Mouse (Mus musculus) heart, embryonic 11.5 days (tissue): ENCODE results near the gene Sod3. TPM values are rescaled to one million over a fixed set of nuclear protein-coding genes. Genes with fewer than 3 reads are reported as not detected.
A peak's percentile ranks its signal among the peaks of the same experiment; 100 is the strongest.

Source experiments
- ATAC-seq: fragments of 200-750 bp; cut with Nextera tagmentation; replicated peaks from 2 replicates; pipeline ENCODE4 v1.8.0; 2017; ENCODE audit warnings: moderate library complexity; ENCODE audit not compliant: insufficient number of reproducible peaks, low FRiP score, low TSS enrichment
- H3K27ac ChIP-seq: fragments of 300-500 bp; sonication (generic); 2 replicates; pipeline ENCODE4 v1.5.1; 2014; ENCODE audit warnings: mild to moderate bottlenecking, low read depth, low read length
- H3K27me3 ChIP-seq: fragments of 300-500 bp; sonication (generic); 2 replicates; pipeline ENCODE4 v1.6.1; 2014; ENCODE audit warnings: mild to moderate bottlenecking, low read length, mixed read lengths; ENCODE audit not compliant: control insufficient read depth, insufficient read depth
- H3K36me3 ChIP-seq: fragments of 300-500 bp; sonication (generic); 2 replicates; pipeline ENCODE4 v1.6.1; 2014; ENCODE audit warnings: mild to moderate bottlenecking, low read length, moderate library complexity, mixed read lengths; ENCODE audit not compliant: control insufficient read depth, insufficient read depth
- H3K4me1 ChIP-seq: fragments of 300-500 bp; sonication (generic); 2 replicates; pipeline ENCODE4 v1.6.1; 2014; ENCODE audit warnings: low read length; ENCODE audit not compliant: control insufficient read depth, insufficient read depth
- H3K4me2 ChIP-seq: fragments of 300-500 bp; sonication (generic); 2 replicates; pipeline ENCODE4 v1.6.1; 2014; ENCODE audit warnings: mild to moderate bottlenecking, moderate library complexity
- H3K4me3 ChIP-seq: fragments of 300-500 bp; sonication (generic); 2 replicates; pipeline ENCODE4 v1.5.1; 2014; ENCODE audit warnings: low read depth, low read length
- H3K9ac ChIP-seq: fragments of 300-500 bp; sonication (generic); 2 replicates; pipeline ENCODE4 v1.6.1; 2014; ENCODE audit warnings: mild to moderate bottlenecking, low read depth, low read length, moderate library complexity
- H3K9me3 ChIP-seq: fragments of 300-500 bp; sonication (generic); replicated peaks from 2 replicates; pipeline ENCODE4 v1.6.1; 2016; ENCODE audit warnings: low read length; ENCODE audit not compliant: control insufficient read depth
- WGBS: fragments of 180-500 bp; shearing (Covaris S2); extraction: QIAGEN DNeasy Blood & Tissue Kit; methylation state at CpG from one replicate; pipeline ENCODE4 v1.1.7; 2014; ENCODE audit not compliant: insufficient replicate concordance; 5-methylcytosine and 5-hydroxymethylcytosine counted together
- polyA plus RNA-seq: library from polyadenylated mRNA; unstranded; fragments of >200 nt; fragmentation: Nextera tagmentation; extraction: Ambion mirVana; gene quantifications from 2 replicates; pipeline ENCODE4 v1.2.1, GENCODE M21; 2014

The Sod3 gene
- polyA plus RNA-seq = 0.06 and 0.26 TPM in 2 replicates

GRCm38 (mm10) chr5:52363468-52364150 is at the start of gene Sod3:
Sod3 (plus strand) TSS chr5:52363791.
- Histone ChIP-seq H3K27me3 (peaks cover 4% of the 10 kb centered on the region; the same call in 1 of the 2 replicates), H3K27ac (no peak within 1 kb of the TSS), H3K9me3 (no peaks in the 10 kb centered on the region), H3K36me3 (no peaks in the 10 kb centered on the region), H3K4me3 (no peak within 1 kb of the TSS), H3K9ac (no peak within 1 kb of the TSS), H3K4me1 (peaks cover 12% of the 10 kb centered on the region), H3K4me2 (peak within 1 kb of the TSS; percentile 27)
- 24% methylated on average over 11 of the region's 11 CpGs for WGBS
- no peak for ATAC-seq

GRCm38 (mm10) chr5:52316926-52317325 is 46.7 kb upstream of the Sod3 start:
- 74% methylated on average over 7 of the region's 7 CpGs for WGBS
- no peak for ATAC-seq
- no peaks in the 10 kb centered on the region for H3K9me3 ChIP-seq

GRCm38 (mm10) chr5:52319499-52319898 is 44.1 kb upstream of the Sod3 start:
- 67% methylated on average over 8 of the region's 8 CpGs for WGBS
- no peak overlapping the region for H3K27ac ChIP-seq
- no peak overlapping the region for H3K4me3 ChIP-seq
- H3K9me3 ChIP-seq = no peaks in the 10 kb centered on the region
- H3K36me3 ChIP-seq = no peaks in the 10 kb centered on the region
- no peak overlapping the region for H3K4me2 ChIP-seq
- H3K9ac ChIP-seq = no peak overlapping the region
- no peak for ATAC-seq
- H3K4me1 ChIP-seq = no peaks in the 10 kb centered on the region
- no peaks in the 10 kb centered on the region for H3K27me3 ChIP-seq

More at GRCm38 (mm10) chr5:52316926-52317325, 46.7 kb upstream of the Sod3 start:
- Histone ChIP-seq H3K4me2 (no peak overlapping the region), H3K27ac (no peak overlapping the region), H3K27me3 (no peaks in the 10 kb centered on the region), H3K4me1 (no peaks in the 10 kb centered on the region), H3K4me3 (no peak overlapping the region), H3K36me3 (no peaks in the 10 kb centered on the region), H3K9ac (no peak overlapping the region)

GRCm38 (mm10) chr5:52332120-52332519 is 31.5 kb upstream of the Sod3 start:
- 21% methylated on average over 8 of the region's 8 CpGs for WGBS
- Histone ChIP-seq H3K4me3 (no peak overlapping the region), H3K9me3 (no peaks in the 10 kb centered on the region), H3K36me3 (no peaks in the 10 kb centered on the region), H3K9ac (no peak overlapping the region), H3K4me2 (no peak overlapping the region), H3K27ac (no peak overlapping the region), H3K27me3 (no peaks in the 10 kb centered on the region), H3K4me1 (0 out of 2 replicates have a peak, but pooled peaks cover 3% of the 10 kb centered on the region)
- ATAC-seq = no peak

GRCm38 (mm10) chr5:52335590-52335989 is 28.0 kb upstream of the Sod3 start:
- Histone ChIP-seq H3K4me3 (no peak overlapping the region), H3K27ac (no peak overlapping the region), H3K4me2 (no peak overlapping the region), H3K9me3 (no peaks in the 10 kb centered on the region), H3K27me3 (no peaks in the 10 kb centered on the region), H3K36me3 (no peaks in the 10 kb centered on the region), H3K4me1 (0 out of 2 replicates have a peak, but pooled peaks cover 3% of the 10 kb centered on the region), H3K9ac (no peak overlapping the region)
- ATAC-seq = no peak
- 61% methylated on average over 3 of the region's 3 CpGs for WGBS

DNA sequence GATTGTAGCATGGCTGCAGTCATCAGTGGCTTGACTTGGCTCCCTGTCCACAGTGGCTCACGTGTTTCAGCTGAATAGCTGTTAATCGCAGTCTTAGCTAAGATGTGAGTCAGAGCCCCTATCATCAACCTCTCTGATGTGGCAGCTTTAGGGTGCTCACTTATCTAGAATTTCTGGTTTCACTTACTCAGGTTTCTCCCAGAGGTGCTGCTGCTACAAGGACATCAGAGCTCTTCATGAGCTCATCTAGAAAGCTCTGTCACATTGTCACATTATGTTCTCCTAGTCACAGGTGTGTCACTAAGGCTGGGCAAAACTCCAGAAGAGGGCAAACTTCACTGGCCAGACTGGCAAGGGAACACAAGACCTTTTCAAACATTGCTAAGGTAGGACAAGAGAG is 24.5 kb upstream of the Sod3 start:
- Histone ChIP-seq H3K4me1 (no peaks in the 10 kb centered on the region), H3K9ac (no peak overlapping the region), H3K4me3 (no peak overlapping the region), H3K9me3 (no peaks in the 10 kb centered on the region), H3K27me3 (no peaks in the 10 kb centered on the region), H3K4me2 (no peak overlapping the region), H3K36me3 (no peaks in the 10 kb centered on the region), H3K27ac (no peak overlapping the region)
- 52% methylated on average over 2 of the region's 2 CpGs for WGBS
- ATAC-seq = no peak

GRCm38 (mm10) chr5:52346890-52347289 is 16.7 kb upstream of the Sod3 start:
- H3K27ac ChIP-seq = no peak overlapping the region
- no peak overlapping the region for H3K9ac ChIP-seq
- no peaks in the 10 kb centered on the region for H3K4me1 ChIP-seq
- H3K36me3 ChIP-seq = no peaks in the 10 kb centered on the region
- H3K27me3 ChIP-seq = no peaks in the 10 kb centered on the region
- 81% methylated on average over 2 of the region's 2 CpGs for WGBS
- H3K4me3 ChIP-seq = no peak overlapping the region
- no peak for ATAC-seq
- no peak overlapping the region for H3K4me2 ChIP-seq
- no peaks in the 10 kb centered on the region for H3K9me3 ChIP-seq

GRCm38 (mm10) chr5:52350451-52350850 is 13.1 kb upstream of the Sod3 start:
- H3K36me3 ChIP-seq = no peaks in the 10 kb centered on the region
- no peak overlapping the region for H3K9ac ChIP-seq
- no peaks in the 10 kb centered on the region for H3K9me3 ChIP-seq
- no peaks in the 10 kb centered on the region for H3K4me1 ChIP-seq
- H3K27me3 ChIP-seq = no peaks in the 10 kb centered on the region
- no peak overlapping the region for H3K27ac ChIP-seq
- no peak overlapping the region for H3K4me3 ChIP-seq
- no peak overlapping the region for H3K4me2 ChIP-seq
- 66% methylated on average over 2 of the region's 2 CpGs for WGBS
- no peak for ATAC-seq

GRCm38 (mm10) chr5:52351561-52351960 is 12.0 kb upstream of the Sod3 start:
- H3K9me3 ChIP-seq = no peaks in the 10 kb centered on the region
- no peak overlapping the region for H3K4me2 ChIP-seq
- H3K4me1 ChIP-seq = no peaks in the 10 kb centered on the region
- no peaks in the 10 kb centered on the region for H3K27me3 ChIP-seq
- no peak overlapping the region for H3K4me3 ChIP-seq
- no peaks in the 10 kb centered on the region for H3K36me3 ChIP-seq
- WGBS = 79% methylated on average over 2 of the region's 2 CpGs
- no peak overlapping the region for H3K9ac ChIP-seq
- H3K27ac ChIP-seq = no peak overlapping the region
- ATAC-seq = no peak
